Mouse (Mus musculus): ENCODE results near the gene Pola1.
A peak's percentile ranks its signal among the peaks of the same experiment; 100 is the strongest.

Gene Pola1

DNA sequence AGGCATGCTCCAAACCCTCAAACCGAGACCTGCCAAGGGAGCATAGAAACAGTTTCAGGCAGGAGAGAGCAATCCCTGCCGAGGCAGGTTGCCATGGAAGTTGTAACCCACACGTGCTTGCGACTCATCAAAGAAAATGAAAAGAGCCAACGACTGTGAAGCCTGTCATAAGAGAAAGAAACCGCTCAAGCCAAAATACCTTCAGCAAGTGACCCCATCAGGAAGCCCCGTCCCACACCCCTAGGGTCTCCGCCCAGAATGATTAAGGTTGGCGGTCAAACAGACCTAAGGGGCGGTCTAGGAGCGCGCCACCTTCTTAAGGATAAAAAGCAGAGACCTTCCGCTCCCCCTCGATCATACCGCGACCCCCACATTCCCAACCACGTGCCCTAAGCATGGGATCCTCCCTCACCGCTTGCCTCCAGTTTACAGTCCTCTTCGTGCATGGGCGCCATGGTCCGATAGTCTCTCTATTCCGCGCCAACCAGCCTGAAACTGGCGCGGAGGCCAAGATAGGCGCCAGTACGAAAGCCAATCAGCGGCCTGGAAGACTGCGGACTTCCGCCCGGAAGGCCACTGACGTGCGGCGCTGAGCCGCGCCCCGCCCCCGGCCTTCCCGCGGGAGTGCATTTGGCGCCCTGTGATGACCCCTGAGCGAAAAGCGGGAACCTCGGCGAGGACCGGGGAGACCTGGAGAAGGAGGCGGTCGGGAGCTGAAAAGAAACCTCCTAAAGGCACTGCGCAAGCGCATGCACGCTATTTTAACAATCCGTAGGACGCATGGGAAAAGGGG, at the start of gene Pola1:
Pola1 (minus strand) TSS at position 499 of the 793 bp plus-strand sequence.
- peak; percentile 67 for DNase-seq (ENCODE audit: low spot score)

- DNase-seq (ENCODE audit: low spot score): no peak
Measured at GRCm38 (mm10) chrX:93676228-93676627, 44.3 kb upstream of the Pola1 start.

GRCm38 (mm10) chrX:93674836-93675795, 43.2 kb upstream of the Pola1 start:
- DNase-seq (ENCODE audit: low spot score): peak; percentile 47

- DNase-seq (ENCODE audit: low spot score): no peak
Measured at GRCm38 (mm10) chrX:93674432-93674831, 42.5 kb upstream of the Pola1 start.

DNA sequence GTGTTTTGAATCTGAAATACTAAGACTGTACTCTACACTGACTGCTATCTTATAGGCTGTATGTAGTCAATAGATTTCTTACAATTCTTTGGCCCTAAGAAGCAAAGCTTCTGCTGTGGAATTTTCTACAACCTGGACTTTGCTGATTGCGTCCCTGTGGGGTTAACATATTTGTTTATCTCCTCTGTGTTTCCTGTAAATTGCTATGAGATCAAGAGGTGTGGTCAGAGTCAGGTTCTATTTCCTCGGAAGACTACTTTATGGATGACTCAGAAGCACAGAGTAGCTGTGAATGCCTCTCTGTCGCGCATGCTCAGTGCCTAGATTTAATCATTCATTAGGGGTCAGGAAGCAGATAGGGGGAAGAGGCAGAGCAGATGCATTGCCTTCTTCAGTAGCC, 32.8 kb upstream of the Pola1 start:
- DNase-seq (ENCODE audit: low spot score): no peak

DNA sequence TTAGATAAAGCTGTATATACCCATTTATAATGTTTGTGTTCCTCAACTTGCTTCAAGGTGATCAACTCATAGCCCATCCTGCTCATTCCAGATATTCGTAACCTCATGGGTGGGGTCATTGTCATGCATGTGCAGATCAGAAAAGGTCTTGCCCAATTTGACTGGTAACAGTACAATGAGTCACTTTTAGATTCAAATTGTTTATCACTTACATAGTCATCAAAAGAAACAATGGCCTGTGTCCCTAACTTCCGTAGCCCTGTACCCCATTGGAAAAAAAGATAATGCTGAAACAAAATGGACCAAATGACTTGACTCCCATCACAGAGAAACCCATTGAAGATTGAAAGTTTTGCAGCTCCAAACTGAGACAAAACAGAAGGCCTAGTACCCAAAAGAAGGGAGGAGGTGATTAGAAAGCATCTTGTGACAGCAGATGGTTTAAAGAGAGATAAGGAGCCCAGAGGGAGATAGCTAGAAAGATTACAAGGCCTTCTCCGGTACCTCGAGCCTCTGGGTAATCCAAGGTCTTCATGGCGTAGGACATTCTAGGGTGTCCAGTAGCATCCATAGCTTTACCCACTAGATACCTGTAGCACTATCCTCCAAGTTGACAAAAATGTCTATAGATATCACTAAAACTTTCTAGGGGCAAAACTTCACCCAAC, 32.1 kb upstream of the Pola1 start:
- no peak for DNase-seq (ENCODE audit: low spot score)

- no peak for DNase-seq (ENCODE audit: low spot score)
Measured at GRCm38 (mm10) chrX:93655153-93655552, 23.2 kb upstream of the Pola1 start.

GRCm38 (mm10) chrX:93654218-93655002, 22.5 kb upstream of the Pola1 start, which contains the start of gene Pcyt1b:
Pcyt1b (plus strand) TSS chrX:93654863.
- DNase-seq (ENCODE audit: low spot score): no peak

DNA sequence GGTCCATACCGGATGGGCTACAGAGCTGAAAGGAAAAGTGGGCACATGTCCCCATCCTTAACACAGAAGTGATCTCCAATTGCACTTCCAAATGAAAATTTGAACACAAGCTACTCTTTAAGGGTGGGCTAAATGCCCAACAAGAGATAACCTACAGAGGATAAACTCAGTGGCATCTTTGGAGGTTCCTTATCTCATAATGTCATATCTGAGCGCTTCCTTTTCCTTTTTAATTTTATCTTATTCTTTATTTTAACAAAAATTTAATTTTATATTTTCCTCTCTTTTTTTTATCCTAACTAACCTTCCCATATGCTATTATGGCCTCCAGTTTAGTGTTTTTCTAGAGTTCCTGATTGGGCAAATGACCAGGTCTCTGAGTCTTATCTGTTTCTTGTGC, 18.8 kb upstream of the Pola1 start:
- no peak for DNase-seq (ENCODE audit: low spot score)

GRCm38 (mm10) chrX:93644022-93644421, 12.1 kb upstream of the Pola1 start:
- no peak for DNase-seq (ENCODE audit: low spot score)

- DNase-seq (ENCODE audit: low spot score): no peak
Measured at GRCm38 (mm10) chrX:93643600-93643999, 11.6 kb upstream of the Pola1 start.

GRCm38 (mm10) chrX:93634861-93635375, 3.0 kb upstream of the Pola1 start:
- no peak for DNase-seq (ENCODE audit: low spot score)

DNA sequence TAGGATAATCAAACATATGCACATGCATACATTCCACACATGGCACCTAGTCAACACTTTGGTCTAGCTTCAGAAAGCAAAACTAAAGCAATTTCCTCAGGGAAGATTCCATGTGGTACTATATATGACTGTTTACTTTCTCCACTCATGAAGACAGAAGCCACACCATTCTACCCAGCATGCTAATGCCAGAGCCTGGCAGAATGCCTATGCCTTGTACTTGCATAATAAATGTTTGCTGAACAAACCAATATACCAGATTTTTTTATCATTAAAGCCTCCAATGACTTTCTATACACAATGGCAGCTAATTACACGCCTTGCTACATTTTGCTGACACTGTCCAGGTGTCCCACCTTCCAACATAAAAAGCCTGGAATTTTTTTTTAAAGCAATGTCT, 1.7 kb downstream of the Pola1 start:
- DNase-seq (ENCODE audit: low spot score): no peak

- DNase-seq (ENCODE audit: low spot score): no peak
Measured at GRCm38 (mm10) chrX:93602214-93602613, 29.7 kb downstream of the Pola1 start.

DNA sequence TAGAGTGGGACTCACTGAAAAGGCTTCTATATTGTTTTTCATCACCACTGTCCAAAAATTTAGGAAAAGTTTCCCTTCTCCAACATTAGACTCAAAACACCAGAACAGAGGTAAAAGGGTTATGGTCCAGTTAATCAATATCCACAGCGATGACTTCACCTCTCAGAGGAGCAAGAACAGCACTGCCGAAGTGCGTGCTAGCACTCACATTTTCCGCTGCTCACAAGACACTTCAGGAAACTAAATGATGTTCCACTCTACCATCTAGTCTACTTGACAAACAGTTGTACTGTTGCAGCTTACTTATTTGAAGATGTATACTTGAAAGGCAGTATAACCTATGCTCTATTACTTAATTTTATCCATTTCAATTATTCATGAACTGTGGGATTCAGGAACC, 37.7 kb downstream of the Pola1 start:
- DNase-seq (ENCODE audit: low spot score): no peak

DNA sequence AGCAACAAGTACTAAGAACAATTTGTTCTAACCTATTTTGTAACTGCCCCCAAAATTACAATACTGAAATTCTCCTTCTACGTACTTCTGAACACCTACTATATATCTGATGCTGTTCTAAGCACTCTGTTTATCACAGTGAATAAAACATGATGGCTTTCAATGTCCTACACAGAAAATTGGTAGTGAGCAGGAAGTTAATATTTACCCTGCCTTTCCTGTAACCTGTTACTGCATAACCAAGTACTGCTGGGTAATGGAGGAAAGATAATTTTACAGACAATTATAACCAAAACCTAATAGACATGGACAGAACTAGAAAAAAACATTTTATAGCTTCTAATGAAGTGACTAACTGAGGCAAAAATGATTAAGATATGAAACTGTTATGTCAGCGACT, 51.0 kb downstream of the Pola1 start:
- DNase-seq (ENCODE audit: low spot score): no peak

- no peak for DNase-seq (ENCODE audit: low spot score)
Measured at GRCm38 (mm10) chrX:93557171-93557570, 74.8 kb downstream of the Pola1 start.

DNA sequence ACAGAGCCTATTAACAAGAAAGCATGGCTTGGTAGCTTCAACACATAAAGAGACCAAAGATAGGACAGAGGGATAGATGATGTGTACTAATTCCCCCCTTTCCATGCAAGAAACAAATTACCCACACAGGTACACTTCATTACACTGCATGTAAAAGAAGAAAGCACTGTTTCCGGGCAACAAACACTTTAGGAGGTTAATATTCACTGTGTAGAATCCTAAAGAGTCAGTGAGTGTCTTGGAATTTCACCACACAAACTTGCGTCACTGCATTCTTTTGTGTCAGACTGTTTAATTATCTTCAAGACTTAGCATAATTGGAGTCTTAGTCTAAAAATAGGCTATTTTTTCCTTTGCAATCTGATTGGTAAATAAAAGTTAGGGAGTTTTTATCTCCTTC, 92.2 kb downstream of the Pola1 start:
- DNase-seq (ENCODE audit: low spot score): no peak

DNA sequence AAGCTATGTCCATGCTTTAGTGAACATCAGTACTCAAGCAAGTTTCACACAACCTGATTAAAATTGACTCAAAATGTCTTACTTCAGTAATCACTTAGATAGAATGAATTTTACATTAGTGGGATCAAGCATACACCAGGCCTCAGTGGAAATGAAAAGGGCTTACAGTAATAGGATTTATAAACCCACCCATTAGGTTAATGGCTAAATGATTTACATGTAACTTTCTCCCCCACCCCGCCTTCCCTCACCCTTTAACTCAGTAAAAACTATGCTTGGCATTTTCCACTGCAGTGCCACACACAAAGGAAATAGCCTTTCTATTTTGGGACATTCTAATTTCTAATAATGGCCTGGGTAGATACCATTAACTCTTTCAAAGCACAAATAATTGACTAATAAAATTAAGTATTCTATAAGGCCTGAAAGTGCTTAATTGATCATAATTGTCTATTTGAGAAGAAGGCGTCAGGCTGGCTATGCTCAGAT, 129.0 kb downstream of the Pola1 start:
- DNase-seq (ENCODE audit: low spot score): no peak

- no peak for DNase-seq (ENCODE audit: low spot score)
Measured at GRCm38 (mm10) chrX:93497597-93497996, 134.4 kb downstream of the Pola1 start.

GRCm38 (mm10) chrX:93465711-93466110, 166.2 kb downstream of the Pola1 start:
- no peak for DNase-seq (ENCODE audit: low spot score)
